Mouse (Mus musculus) c-Kit-positive CD71-negative TER-119-negative erythroid progenitor cells, embryonic 14.5 days (primary cell): Measurements from ENCODE around the gene Tmed9.
A peak's percentile ranks its signal among the peaks of the same experiment; 100 is the strongest.
"Not testable (repeated sequence)": the region's sequence is repeated elsewhere in the genome, so short reads cannot be mapped to it uniquely, and the experiment has no call there.

ENCODE experiments used
- DNase-seq: peaks from one replicate; pipeline ENCODE4 v3.0.0-alpha.2; 2013; ENCODE audit warnings: low read depth

Tmed9 gene

GRCm38 (mm10) chr13:55607624-55608006 lies 34.1 kb downstream of the Tmed9 start:
- DNase-seq: no peak

DNA sequence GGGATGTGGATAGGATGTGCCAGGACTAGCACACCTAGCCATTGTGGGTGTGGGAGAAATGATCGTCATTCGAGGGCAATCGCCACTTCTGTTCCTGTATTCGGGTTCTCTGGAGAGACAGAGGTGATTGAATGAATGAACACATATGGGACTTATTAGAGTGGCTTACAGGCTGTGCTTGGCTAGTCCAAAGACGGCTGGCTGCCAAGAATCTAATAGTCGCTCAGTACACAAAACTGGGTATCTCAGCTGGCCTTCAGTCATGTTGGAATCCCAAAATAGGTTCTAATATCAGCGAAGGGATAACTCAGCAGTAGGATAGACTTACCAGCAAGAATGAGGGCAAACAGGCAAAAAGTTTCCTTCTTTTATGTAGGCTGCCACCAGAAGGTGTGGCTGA lies 38.5 kb downstream of the Tmed9 start:
- DNase-seq: no peak

GRCm38 (mm10) chr13:55613471-55613870 lies 39.9 kb downstream of the Tmed9 start:
- no peak for DNase-seq

GRCm38 (mm10) chr13:55619328-55619727 lies 45.8 kb downstream of the Tmed9 start:
- DNase-seq: no peak

- no peak for DNase-seq
Measured at GRCm38 (mm10) chr13:55620275-55620674, 46.7 kb downstream of the Tmed9 start.

- not testable (repeated sequence) for DNase-seq
Measured at GRCm38 (mm10) chr13:55622156-55622648, 48.7 kb downstream of the Tmed9 start.

DNA sequence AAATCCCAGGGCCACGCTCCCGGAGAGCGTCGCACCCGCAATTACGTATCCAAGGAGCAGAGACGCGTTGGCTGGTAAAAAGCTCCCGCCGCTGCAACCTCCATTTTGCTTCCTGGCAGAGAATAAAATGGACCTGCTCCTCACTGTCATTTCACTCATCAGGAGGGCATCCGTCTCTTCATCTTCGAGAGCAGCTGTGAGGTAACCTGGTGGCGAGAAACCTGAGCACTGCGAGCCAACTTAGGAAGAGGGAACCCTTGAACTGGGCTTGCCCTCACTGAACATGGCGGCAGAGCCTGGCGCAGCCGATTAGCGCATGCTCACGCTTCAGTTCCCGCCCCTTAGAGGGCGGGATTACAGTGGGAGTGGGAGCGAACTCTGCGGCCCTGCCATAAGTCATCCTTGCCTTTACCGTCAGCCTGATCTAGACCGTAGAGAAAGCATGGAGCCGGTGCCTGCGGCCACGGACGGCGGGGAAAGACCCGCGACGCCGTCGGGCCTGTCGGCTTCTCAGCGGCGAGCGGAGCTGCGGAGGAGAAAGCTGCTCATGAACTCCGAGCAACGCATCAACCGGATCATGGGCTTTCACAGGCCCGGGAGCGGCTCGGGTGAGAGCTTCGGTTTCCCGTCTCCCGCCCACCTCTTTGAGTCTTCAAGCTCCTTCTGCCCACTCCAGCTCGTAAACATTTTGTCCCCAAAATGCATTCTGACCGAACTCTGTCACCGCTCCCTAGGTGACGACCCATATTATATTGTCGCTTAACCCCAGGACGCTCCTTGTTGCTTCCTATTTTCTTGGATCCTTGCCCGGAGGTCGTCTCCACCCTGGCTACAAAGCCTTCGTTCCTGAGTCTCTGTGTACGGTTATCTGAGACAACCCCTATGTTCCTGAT lies 49.4 kb downstream of the Tmed9 start, which contains the start of gene Caml:
Gene Caml, plus strand, starts transcription at position 357 of the 893 bp plus-strand sequence.
- DNase-seq: peak; percentile 93

GRCm38 (mm10) chr13:55634639-55635127 lies 61.2 kb downstream of the Tmed9 start, which contains the start of gene Ddx46:
TSS of gene Ddx46 (plus strand) at chr13:55635027.
- DNase-seq: peak; percentile 86

GRCm38 (mm10) chr13:55635146-55635571 lies 61.6 kb downstream of the Tmed9 start:
- DNase-seq: no peak

GRCm38 (mm10) chr13:55636185-55636983 lies 62.9 kb downstream of the Tmed9 start:
- DNase-seq: no peak

GRCm38 (mm10) chr13:55640480-55640879 lies 66.9 kb downstream of the Tmed9 start:
- DNase-seq: peak; percentile 68

DNA sequence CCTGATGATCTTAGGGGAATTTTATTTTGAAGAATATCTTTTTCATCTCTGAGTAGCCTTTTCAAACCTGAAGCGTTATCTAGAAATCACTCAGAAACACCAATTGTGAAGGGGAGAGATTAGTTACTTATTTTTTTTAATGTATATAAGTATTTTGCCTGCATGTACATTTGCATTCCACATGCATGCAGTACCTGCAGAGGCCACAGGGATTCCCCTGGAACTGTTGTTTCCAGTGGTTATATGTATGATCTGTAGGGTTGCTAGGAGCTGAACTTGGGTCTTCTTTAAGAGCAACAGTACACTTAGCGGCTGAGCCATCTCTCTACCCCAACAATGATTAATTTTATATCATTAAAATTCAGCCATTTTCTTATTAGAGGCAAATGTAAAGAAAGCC lies 71.0 kb downstream of the Tmed9 start:
- DNase-seq: peak; percentile 55
